Mouse (Mus musculus) duodenum, adult 2 months (tissue): ENCODE data around the gene Cd300ld. TPM values are rescaled to one million over a fixed set of nuclear protein-coding genes. Genes with fewer than 3 reads are reported as not detected.

Experiments used
- polyA plus RNA-seq: library from polyadenylated mRNA; depleted of rRNA; stranded (reverse); fragments of >200 nt; gene quantifications from 2 replicates; pipeline ENCODE4 v1.2.3, GENCODE M21; 2012; ENCODE audit warnings: low replicate concordance; rRNA removed

Cd300ld gene
- 0.42 and 0.97 TPM in 2 replicates for polyA plus RNA-seq

DNA sequence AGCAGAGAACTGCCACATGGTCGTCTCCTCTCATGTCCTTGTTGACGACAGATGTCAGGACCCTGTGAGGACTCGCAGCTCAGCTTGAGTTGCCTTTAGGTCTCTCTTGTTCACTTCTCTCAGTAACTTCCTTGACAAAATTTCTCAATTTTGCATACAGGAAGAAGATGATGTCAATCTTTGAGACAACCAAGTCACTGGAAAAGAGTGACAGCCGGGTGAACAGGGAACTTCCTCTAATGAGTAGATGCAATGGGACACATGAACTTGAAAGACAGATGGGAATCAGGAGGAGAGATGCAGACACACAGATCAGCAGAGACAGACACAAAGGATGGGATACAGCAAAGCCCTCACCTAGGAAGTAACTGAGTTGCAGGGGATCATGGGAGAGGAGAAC, at the start of gene Cd300ld:
Gene Cd300ld, minus strand, starts transcription at position 130 of the 400 bp plus-strand sequence.

DNA sequence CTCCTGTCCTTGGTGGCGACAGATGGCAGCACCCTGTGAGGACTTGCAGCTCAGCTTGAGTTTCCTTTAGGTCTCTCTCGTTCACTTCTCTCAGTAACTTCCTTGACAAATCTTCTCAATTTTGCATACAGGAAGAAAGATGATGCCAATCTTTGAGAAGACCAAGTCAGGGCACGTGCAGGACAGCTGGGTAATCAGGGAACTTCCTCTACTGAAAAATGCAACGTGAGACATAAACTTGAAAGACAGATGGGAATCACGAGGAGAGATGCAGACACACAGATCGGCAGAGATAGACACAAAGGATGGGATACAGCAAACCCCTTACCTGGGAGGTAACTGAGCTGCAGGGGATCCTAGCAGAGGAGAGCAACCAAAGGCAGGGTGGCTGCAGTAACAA, 47.9 kb upstream of the Cd300ld start, which contains the start of gene Cd300ld5:
Gene Cd300ld5, minus strand, starts transcription at position 101 of the 400 bp plus-strand sequence.

DNA sequence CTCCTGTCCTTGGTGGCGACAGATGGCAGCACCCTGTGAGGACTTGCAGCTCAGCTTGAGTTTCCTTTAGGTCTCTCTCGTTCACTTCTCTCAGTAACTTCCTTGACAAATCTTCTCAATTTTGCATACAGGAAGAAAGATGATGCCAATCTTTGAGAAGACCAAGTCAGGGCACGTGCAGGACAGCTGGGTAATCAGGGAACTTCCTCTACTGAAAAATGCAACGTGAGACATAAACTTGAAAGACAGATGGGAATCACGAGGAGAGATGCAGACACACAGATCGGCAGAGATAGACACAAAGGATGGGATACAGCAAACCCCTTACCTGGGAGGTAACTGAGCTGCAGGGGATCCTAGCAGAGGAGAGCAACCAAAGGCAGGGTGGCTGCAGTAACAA, 37.2 kb upstream of the Cd300ld start, which contains the start of gene Cd300ld4:
Gene Cd300ld4, minus strand, starts transcription at position 101 of the 400 bp plus-strand sequence.

DNA sequence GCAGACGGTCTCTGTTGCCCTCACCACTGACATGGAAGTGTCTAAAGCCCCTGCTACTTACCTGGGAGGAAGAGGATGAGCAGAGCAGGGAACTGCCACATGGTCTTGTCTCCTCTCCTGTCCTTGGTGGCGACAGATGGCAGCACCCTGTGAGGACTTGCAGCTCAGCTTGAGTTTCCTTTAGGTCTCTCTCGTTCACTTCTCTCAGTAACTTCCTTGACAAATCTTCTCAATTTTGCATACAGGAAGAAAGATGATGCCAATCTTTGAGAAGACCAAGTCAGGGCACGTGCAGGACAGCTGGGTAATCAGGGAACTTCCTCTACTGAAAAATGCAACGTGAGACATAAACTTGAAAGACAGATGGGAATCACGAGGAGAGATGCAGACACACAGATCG, 26.4 kb upstream of the Cd300ld start, which contains the start of gene Cd300ld2:
Gene Cd300ld2, minus strand, starts transcription at position 101 of the 400 bp plus-strand sequence.

DNA sequence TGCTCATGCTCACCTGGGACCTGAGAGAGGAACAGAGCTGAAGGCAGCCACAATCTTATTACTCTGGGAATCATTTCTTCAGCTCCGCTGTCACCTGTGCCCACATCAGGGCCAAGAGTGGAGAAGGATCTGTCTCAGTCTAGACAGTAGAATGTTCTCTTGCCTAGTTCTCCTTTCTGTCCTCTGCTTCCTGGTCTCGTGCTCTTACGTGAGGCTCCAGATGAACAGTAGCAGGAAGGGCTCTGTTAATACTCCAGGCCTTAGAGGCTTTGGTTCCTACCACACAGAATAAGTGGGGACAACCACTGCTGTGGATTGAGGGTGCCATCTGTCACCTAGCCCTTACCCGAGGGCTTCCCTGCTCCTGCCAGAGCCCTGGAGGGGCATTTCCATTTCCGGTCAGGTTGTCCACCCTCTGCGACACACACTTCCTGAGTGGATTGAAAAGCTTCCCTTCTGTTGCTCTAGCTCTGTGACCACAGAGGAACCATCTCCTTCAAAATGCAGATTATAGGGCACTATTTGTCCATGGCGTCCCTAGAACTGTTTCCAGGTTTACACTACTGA, 11.8 kb upstream of the Cd300ld start, which contains the start of gene Cd300c2:
Gene Cd300c2, minus strand, starts transcription at position 407 of the 567 bp plus-strand sequence.

DNA sequence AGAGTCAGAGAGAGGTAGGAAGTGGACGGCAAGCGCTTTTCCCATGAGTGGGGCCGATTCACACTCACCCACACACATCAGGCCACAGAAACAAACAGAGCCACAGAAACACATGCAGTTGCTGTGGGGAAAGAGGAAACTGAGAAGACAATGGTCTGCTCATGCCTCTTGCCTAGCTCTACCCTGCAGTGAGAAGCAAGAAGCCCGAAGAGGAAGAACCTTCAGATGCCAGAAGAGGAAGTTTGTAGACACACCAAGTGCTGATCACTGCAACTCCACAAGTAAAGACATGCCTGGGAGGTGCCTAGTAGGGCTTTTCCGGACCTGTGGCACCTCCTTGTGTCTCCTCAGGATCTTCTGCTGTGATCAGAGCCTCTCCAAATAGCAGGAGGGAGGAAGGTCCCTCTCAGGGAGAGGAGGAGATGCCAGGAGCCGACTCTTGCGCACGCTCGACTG, 20.9 kb downstream of the Cd300ld start, which contains the start of gene Cd300c:
Gene Cd300c, minus strand, starts transcription at position 406 of the 456 bp plus-strand sequence.

DNA sequence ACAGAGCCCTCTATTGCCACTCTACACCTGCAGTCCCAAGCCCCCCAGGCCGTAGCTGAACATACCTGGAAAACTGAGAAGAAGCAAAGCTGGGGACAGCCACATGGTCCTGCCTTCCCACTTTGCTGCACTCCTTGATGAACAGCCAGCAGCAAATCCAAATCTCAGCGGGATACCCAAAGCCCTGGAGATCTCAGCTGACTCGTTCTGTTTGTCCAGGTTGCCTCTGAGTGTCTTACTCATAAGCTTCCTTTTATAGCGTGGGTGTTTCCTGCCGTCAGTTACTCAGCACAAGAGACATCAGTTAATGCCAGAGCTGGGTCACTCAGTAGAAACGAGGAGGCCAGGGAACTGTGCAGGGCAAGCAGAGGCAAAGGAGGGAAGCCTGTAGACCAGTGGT, 55.6 kb downstream of the Cd300ld start, which contains the start of gene Cd300lb:
Gene Cd300lb, minus strand, starts transcription at position 243 of the 400 bp plus-strand sequence.

Other genes starting within 250 kb of the Cd300ld start
- gene Kif19a, start 224.5 kb downstream of the Cd300ld start, polyA plus RNA-seq = 1.0 and 1.2 TPM in 2 replicates
- gene Btbd17, start 194.0 kb downstream of the Cd300ld start, polyA plus RNA-seq = 0.49 and 0.71 TPM in 2 replicates
- gene Gpr142, start 191.0 kb downstream of the Cd300ld start, polyA plus RNA-seq = 0.25 and 0.57 TPM in 2 replicates
- gene Gprc5c, start 138.8 kb downstream of the Cd300ld start, polyA plus RNA-seq = 2.5 and 4.5 TPM in 2 replicates
- 0.70 and 0.88 TPM in 2 replicates for gene Cd300a, start 99.9 kb downstream of the Cd300ld start, polyA plus RNA-seq
- gene Cd300lb, start 55.5 kb downstream of the Cd300ld start, polyA plus RNA-seq = 0.16 and 0.24 TPM in 2 replicates
- gene Cd300c, start 20.8 kb downstream of the Cd300ld start, polyA plus RNA-seq = 0.18 and 0.83 TPM in 2 replicates
- 2.5 and 4.4 TPM in 2 replicates for gene Cd300c2, start 12.0 kb upstream of the Cd300ld start, polyA plus RNA-seq
- gene Cd300ld2, start 26.3 kb upstream of the Cd300ld start, polyA plus RNA-seq = 0.11 TPM in 1 of 2 replicates, not detected in the other
- not detected in 2 replicates for gene Cd300ld4, start 37.1 kb upstream of the Cd300ld start, polyA plus RNA-seq
- 0.27 TPM in 1 of 2 replicates, not detected in the other for gene Cd300ld5, start 47.8 kb upstream of the Cd300ld start, polyA plus RNA-seq
- gene Cd300ld3, start 58.5 kb upstream of the Cd300ld start, polyA plus RNA-seq = 1.4 and 2.6 TPM in 2 replicates
- 0.13 TPM in 2 replicates for gene Cd300e, start 72.3 kb upstream of the Cd300ld start, polyA plus RNA-seq
- 0.55 and 2.2 TPM in 2 replicates for gene Rab37, start 101.5 kb upstream of the Cd300ld start, polyA plus RNA-seq
- gene Cd300lf, start 144.1 kb upstream of the Cd300ld start, polyA plus RNA-seq = 4.5 and 5.2 TPM in 2 replicates
- gene Slc9a3r1, start 173.4 kb upstream of the Cd300ld start, polyA plus RNA-seq = 239 and 866 TPM in 2 replicates
- gene Tmem104, start 197.6 kb upstream of the Cd300ld start, polyA plus RNA-seq = 12.2 and 17.0 TPM in 2 replicates
- gene Nat9, start 197.9 kb upstream of the Cd300ld start, polyA plus RNA-seq = 17.4 and 27.6 TPM in 2 replicates